Mouse (Mus musculus) hindbrain, embryonic 13.5 days (tissue): ENCODE data around the gene Gm12253. TPM values are rescaled to one million over a fixed set of nuclear protein-coding genes. Genes with fewer than 3 reads are reported as not detected.

Source experiments
- ATAC-seq: fragments of 200-750 bp; cut with Nextera tagmentation; 2 replicates; pipeline ENCODE4 v1.8.0; 2017; ENCODE audit warnings: moderate TSS enrichment; ENCODE audit not compliant: low FRiP score
- H3K27ac ChIP-seq: fragments of 300-500 bp; sonication (generic); 2 replicates; pipeline ENCODE4 v1.5.1; 2015; ENCODE audit warnings: inconsistent platforms, mild to moderate bottlenecking, moderate library complexity
- H3K27me3 ChIP-seq: fragments of 300-500 bp; sonication (generic); 2 replicates; pipeline ENCODE4 v1.6.1; 2015; ENCODE audit warnings: mild to moderate bottlenecking, inconsistent platforms
- H3K36me3 ChIP-seq: fragments of 300-500 bp; sonication (generic); 2 replicates; pipeline ENCODE4 v1.6.1; 2015; ENCODE audit warnings: mild to moderate bottlenecking, inconsistent platforms
- H3K4me1 ChIP-seq: fragments of 300-500 bp; sonication (generic); replicated peaks from 2 replicates; pipeline ENCODE4 v1.6.1; 2015; ENCODE audit warnings: inconsistent platforms
- H3K4me2 ChIP-seq: fragments of 300-500 bp; sonication (generic); 2 replicates; pipeline ENCODE4 v1.6.1; 2015; ENCODE audit warnings: inconsistent platforms, mild to moderate bottlenecking, moderate library complexity
- H3K4me3 ChIP-seq: fragments of 300-500 bp; sonication (generic); 2 replicates; pipeline ENCODE4 v1.5.1; 2015; ENCODE audit warnings: mild to moderate bottlenecking, inconsistent platforms
- H3K9ac ChIP-seq: fragments of 300-500 bp; sonication (generic); 2 replicates; pipeline ENCODE4 v1.6.1; 2015; ENCODE audit warnings: mild to moderate bottlenecking, inconsistent platforms
- H3K9me3 ChIP-seq: fragments of 300-500 bp; sonication (generic); 2 replicates; pipeline ENCODE4 v1.6.1; 2016; ENCODE audit warnings: inconsistent platforms
- WGBS: fragments of 180-500 bp; shearing (Covaris S2); methylation state at CpG from one replicate; pipeline ENCODE4 v1.1.7; 2015; 5-methylcytosine and 5-hydroxymethylcytosine counted together
- polyA plus RNA-seq: library from polyadenylated mRNA; unstranded; fragments of >200 nt; fragmentation: Nextera tagmentation; extraction: Ambion mirVana; gene quantifications from 2 replicates; pipeline ENCODE4 v1.2.1, GENCODE M21; 2015

Gm12253 gene
- polyA plus RNA-seq = not detected in 2 replicates

GRCm38 (mm10) chr11:58432259-58432658 lies at the start of gene Gm12253:
Gene Gm12253, plus strand, starts transcription at chr11:58432559.
- no peak within 1 kb of the TSS for H3K27ac ChIP-seq
- no peak within 1 kb of the TSS for H3K9ac ChIP-seq
- H3K36me3 ChIP-seq = no peaks in the 10 kb centered on the region
- H3K4me2 ChIP-seq = no peak within 1 kb of the TSS
- no peaks in the 10 kb centered on the region for H3K4me1 ChIP-seq
- H3K4me3 ChIP-seq = no peak within 1 kb of the TSS
- 88% methylated on average over 3 of the region's 3 CpGs for WGBS
- no peaks in the 10 kb centered on the region for H3K9me3 ChIP-seq
- no peak for ATAC-seq
- no peaks in the 10 kb centered on the region for H3K27me3 ChIP-seq

- Histone ChIP-seq H3K9ac (no peak overlapping the region), H3K4me3 (no peak overlapping the region), H3K9me3 (no peaks in the 10 kb centered on the region), H3K27ac (peak overlapping the region; percentile 77), H3K27me3 (no peaks in the 10 kb centered on the region), H3K4me1 (peaks cover 19% of the 10 kb centered on the region), H3K36me3 (no peaks in the 10 kb centered on the region), H3K4me2 (no peak overlapping the region)
- ATAC-seq = peak; percentile 90
- 46% methylated on average over 6 of the region's 6 CpGs for WGBS
Observed at GRCm38 (mm10) chr11:58399985-58400645, 32.2 kb upstream of the Gm12253 start.

DNA sequence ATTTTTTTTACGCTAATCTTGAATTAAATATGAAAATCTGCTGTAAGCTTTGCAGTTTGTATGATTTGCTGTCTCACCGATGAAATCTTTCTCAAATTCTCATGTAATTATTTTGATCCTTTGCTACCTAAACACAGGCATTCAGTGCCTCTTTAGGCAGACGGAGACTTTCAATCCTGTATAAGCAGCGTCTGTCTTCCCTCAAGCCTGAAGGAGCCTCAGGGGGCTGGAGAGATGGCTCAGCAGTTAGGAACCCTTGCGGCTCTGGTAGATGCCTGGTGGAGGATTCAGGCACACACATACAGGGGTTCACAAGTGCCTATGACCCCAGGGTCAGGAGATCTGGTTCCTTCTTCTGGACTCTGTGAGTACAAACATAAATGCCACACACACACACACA lies 31.7 kb upstream of the Gm12253 start:
- H3K27ac ChIP-seq = peak overlapping the region; percentile 77
- no peak overlapping the region for H3K4me3 ChIP-seq
- no peak overlapping the region for H3K9ac ChIP-seq
- H3K36me3 ChIP-seq = no peaks in the 10 kb centered on the region
- no peak overlapping the region for H3K4me2 ChIP-seq
- WGBS = 35% methylated on average over 5 of the region's 5 CpGs
- H3K4me1 ChIP-seq = peaks cover 19% of the 10 kb centered on the region
- peak; percentile 68; the same call in 1 of the 2 replicates for ATAC-seq
- no peaks in the 10 kb centered on the region for H3K27me3 ChIP-seq
- no peaks in the 10 kb centered on the region for H3K9me3 ChIP-seq

DNA sequence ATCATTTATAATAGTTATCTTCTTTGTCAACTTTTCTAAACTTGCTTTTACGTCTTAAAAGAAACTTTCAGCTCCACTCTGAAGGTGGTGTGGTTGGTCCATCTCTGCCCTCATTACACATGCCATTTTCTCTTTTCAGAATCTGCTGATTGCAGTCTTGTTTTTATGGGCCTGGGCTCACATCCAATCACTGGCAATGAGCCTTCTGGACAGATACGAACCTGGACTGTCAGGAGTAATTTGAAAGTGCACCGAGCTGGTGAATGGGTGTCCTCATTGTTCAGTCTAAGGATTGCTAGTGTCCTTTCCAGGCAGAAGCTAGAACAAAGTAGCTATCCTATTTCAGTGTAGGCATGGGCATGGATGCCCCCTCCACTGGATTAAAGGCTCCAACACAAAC lies 24.3 kb upstream of the Gm12253 start:
- H3K4me1 ChIP-seq = no peaks in the 10 kb centered on the region
- no peak for ATAC-seq
- no peak overlapping the region for H3K4me2 ChIP-seq
- H3K4me3 ChIP-seq = no peak overlapping the region
- 81% methylated on average over 3 of the region's 3 CpGs for WGBS
- no peaks in the 10 kb centered on the region for H3K36me3 ChIP-seq
- H3K9ac ChIP-seq = no peak overlapping the region
- H3K27me3 ChIP-seq = no peaks in the 10 kb centered on the region
- no peak overlapping the region for H3K27ac ChIP-seq
- H3K9me3 ChIP-seq = no peaks in the 10 kb centered on the region

GRCm38 (mm10) chr11:58418336-58418735 lies 14.0 kb upstream of the Gm12253 start:
- no peaks in the 10 kb centered on the region for H3K9me3 ChIP-seq
- H3K9ac ChIP-seq = no peak overlapping the region
- H3K4me3 ChIP-seq = no peak overlapping the region
- no peak overlapping the region for H3K27ac ChIP-seq
- H3K4me2 ChIP-seq = no peak overlapping the region
- no peaks in the 10 kb centered on the region for H3K36me3 ChIP-seq
- no peaks in the 10 kb centered on the region for H3K27me3 ChIP-seq
- no peaks in the 10 kb centered on the region for H3K4me1 ChIP-seq
- ATAC-seq = no peak
- 91% methylated on average over 3 of the region's 3 CpGs for WGBS

GRCm38 (mm10) chr11:58420815-58421214 lies 11.5 kb upstream of the Gm12253 start, which contains the start of gene 1810065E05Rik:
Gene 1810065E05Rik, plus strand, starts transcription at chr11:58421111.
- Histone ChIP-seq H3K9ac (no peak within 1 kb of the TSS), H3K27me3 (no peaks in the 10 kb centered on the region), H3K4me1 (no peaks in the 10 kb centered on the region), H3K36me3 (no peaks in the 10 kb centered on the region), H3K9me3 (no peaks in the 10 kb centered on the region), H3K4me3 (no peak within 1 kb of the TSS), H3K4me2 (no peak within 1 kb of the TSS), H3K27ac (no peak within 1 kb of the TSS)
- no peak for ATAC-seq
- WGBS = 76% methylated on average over 1 of the region's 1 CpGs

GRCm38 (mm10) chr11:58437866-58438265 lies 5.5 kb downstream of the Gm12253 start:
- H3K27ac ChIP-seq = no peak overlapping the region
- H3K27me3 ChIP-seq = no peaks in the 10 kb centered on the region
- no peak overlapping the region for H3K4me3 ChIP-seq
- ATAC-seq = no peak
- no peaks in the 10 kb centered on the region for H3K36me3 ChIP-seq
- H3K4me1 ChIP-seq = no peaks in the 10 kb centered on the region
- WGBS = 68% methylated on average over 5 of the region's 5 CpGs
- no peak overlapping the region for H3K4me2 ChIP-seq
- no peaks in the 10 kb centered on the region for H3K9me3 ChIP-seq
- no peak overlapping the region for H3K9ac ChIP-seq

DNA sequence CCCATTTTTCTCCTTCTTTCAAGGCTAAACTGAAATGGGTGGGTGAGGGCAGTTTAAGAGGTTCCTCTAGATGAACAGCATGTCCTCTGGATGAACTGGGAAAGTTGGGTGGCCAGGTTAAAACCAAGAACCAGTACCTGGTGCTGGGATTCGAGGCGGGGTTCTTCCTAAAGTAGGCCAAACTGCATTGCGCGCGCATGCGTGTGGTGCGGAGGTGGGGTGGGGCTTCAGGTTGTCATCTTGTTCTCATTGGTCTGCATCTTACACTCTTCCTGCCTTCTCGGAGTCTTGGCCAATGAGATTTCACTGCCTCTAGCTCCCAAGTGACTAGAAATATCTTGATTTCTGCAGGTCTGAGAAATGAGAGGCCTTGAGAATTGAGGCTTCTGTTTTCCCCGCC lies 20.4 kb downstream of the Gm12253 start, which contains the start of gene Lypd9:
Lypd9 (minus strand) TSS at position 165 of the 400 bp plus-strand sequence.
- Histone ChIP-seq H3K4me2 (no peak within 1 kb of the TSS), H3K4me3 (no peak within 1 kb of the TSS), H3K27ac (no peak within 1 kb of the TSS), H3K9ac (no peak within 1 kb of the TSS), H3K4me1 (no peaks in the 10 kb centered on the region), H3K36me3 (no peaks in the 10 kb centered on the region), H3K9me3 (peaks cover 16% of the 10 kb centered on the region; the same call in 1 of the 2 replicates), H3K27me3 (no peaks in the 10 kb centered on the region)
- no peak for ATAC-seq
- WGBS = 97% methylated on average over 9 of the region's 9 CpGs

- Histone ChIP-seq H3K27me3 (no peaks in the 10 kb centered on the region), H3K27ac (no peak overlapping the region), H3K4me2 (no peak overlapping the region), H3K9ac (no peak overlapping the region), H3K36me3 (no peaks in the 10 kb centered on the region), H3K4me3 (no peak overlapping the region), H3K4me1 (no peaks in the 10 kb centered on the region), H3K9me3 (peaks cover 8% of the 10 kb centered on the region; the same call in 1 of the 2 replicates)
- no peak for ATAC-seq
- WGBS = 66% methylated on average over 4 of the region's 4 CpGs
Observed at GRCm38 (mm10) chr11:58453592-58453991, 21.2 kb downstream of the Gm12253 start.

- Histone ChIP-seq H3K9me3 (no peaks in the 10 kb centered on the region), H3K4me2 (no peak within 1 kb of the TSS), H3K9ac (no peak within 1 kb of the TSS), H3K4me1 (no peaks in the 10 kb centered on the region), H3K36me3 (no peaks in the 10 kb centered on the region), H3K27me3 (no peaks in the 10 kb centered on the region), H3K4me3 (no peak within 1 kb of the TSS), H3K27ac (no peak within 1 kb of the TSS)
- ATAC-seq = no peak
Observed at GRCm38 (mm10) chr11:58462170-58462569, 29.8 kb downstream of the Gm12253 start, which contains the start of gene Olfr30. Gene Olfr30, minus strand, starts transcription at chr11:58462270.

Other genes starting within 250 kb of the Gm12253 start
- 1.6 and 1.7 TPM in 2 replicates for gene Igtp, start 233.0 kb upstream of the Gm12253 start, polyA plus RNA-seq
- 0.75 and 0.99 TPM in 2 replicates for gene Irgm2, start 232.9 kb upstream of the Gm12253 start, polyA plus RNA-seq
- 0.08 TPM in 1 of 2 replicates, not detected in the other for gene 4930438A08Rik, start 157.8 kb upstream of the Gm12253 start, polyA plus RNA-seq
- 26.7 and 27.1 TPM in 2 replicates for gene Zfp692, start 125.5 kb upstream of the Gm12253 start, polyA plus RNA-seq
- gene Zfp672, start 102.2 kb upstream of the Gm12253 start, polyA plus RNA-seq = 38.4 and 40.2 TPM in 2 replicates
- 48.5 and 49.9 TPM in 2 replicates for gene Sh3bp5l, start 101.8 kb upstream of the Gm12253 start, polyA plus RNA-seq
- not detected in 2 replicates for gene Lypd8, start 53.5 kb upstream of the Gm12253 start, polyA plus RNA-seq
- not detected in 2 replicates for gene 1810065E05Rik, start 11.4 kb upstream of the Gm12253 start, polyA plus RNA-seq
- not detected in 2 replicates for gene Lypd9, start 20.4 kb downstream of the Gm12253 start, polyA plus RNA-seq
- gene Olfr30, start 29.7 kb downstream of the Gm12253 start, polyA plus RNA-seq = not detected in 2 replicates
- not detected in 2 replicates for gene Olfr332, start 60.0 kb downstream of the Gm12253 start, polyA plus RNA-seq
- not detected in 2 replicates for gene Olfr331, start 70.0 kb downstream of the Gm12253 start, polyA plus RNA-seq
- gene Olfr330, start 102.3 kb downstream of the Gm12253 start, polyA plus RNA-seq = not detected in 2 replicates
- not detected in 2 replicates for gene Olfr329-ps, start 113.9 kb downstream of the Gm12253 start, polyA plus RNA-seq
- 0.09 TPM in 1 of 2 replicates, not detected in the other for gene Olfr328, start 123.1 kb downstream of the Gm12253 start, polyA plus RNA-seq
- not detected in 2 replicates for gene Olfr224, start 138.0 kb downstream of the Gm12253 start, polyA plus RNA-seq
- gene Olfr325, start 145.2 kb downstream of the Gm12253 start, polyA plus RNA-seq = not detected in 2 replicates
- gene Olfr324, start 162.6 kb downstream of the Gm12253 start, polyA plus RNA-seq = not detected in 2 replicates
- not detected in 2 replicates for gene 2210407C18Rik, start 183.5 kb downstream of the Gm12253 start, polyA plus RNA-seq
- not detected in 2 replicates for gene Olfr323, start 197.9 kb downstream of the Gm12253 start, polyA plus RNA-seq
- 0.14 and 0.19 TPM in 2 replicates for gene Trim58, start 207.9 kb downstream of the Gm12253 start, polyA plus RNA-seq
- not detected in 2 replicates for gene Olfr322, start 226.2 kb downstream of the Gm12253 start, polyA plus RNA-seq
- not detected in 2 replicates for gene Olfr320, start 248.5 kb downstream of the Gm12253 start, polyA plus RNA-seq